Mouse (Mus musculus) erythroblast, embryonic 14.5 days (primary cell): ENCODE measurements around the gene Tppp2. TPM values are rescaled to one million over a fixed set of nuclear protein-coding genes. Genes with fewer than 3 reads are reported as not detected.

Experiments
- H3K27me3 ChIP-seq: 2 replicates; pipeline ENCODE4 v1.6.1; 2012; ENCODE audit warnings: inconsistent platforms; ENCODE audit not compliant: control insufficient read depth
- H3K36me3 ChIP-seq: 2 replicates; pipeline ENCODE4 v1.6.1; 2012; ENCODE audit warnings: mild to moderate bottlenecking, inconsistent platforms; ENCODE audit not compliant: control insufficient read depth
- H3K4me1 ChIP-seq: 2 replicates; pipeline ENCODE4 v1.6.1; 2012; ENCODE audit warnings: inconsistent platforms; ENCODE audit not compliant: control insufficient read depth
- H3K4me3 ChIP-seq: replicated peaks from 2 replicates; pipeline ENCODE3; 2012; ENCODE audit warnings: moderate library complexity, mild to moderate bottlenecking, inconsistent platforms
- H3K9me3 ChIP-seq: 2 replicates; pipeline ENCODE4 v1.6.1; 2012; ENCODE audit warnings: low read length, inconsistent platforms, mixed read lengths; ENCODE audit not compliant: control insufficient read depth
- GATA1 ChIP-seq: IDR thresholded peaks from 2 replicates; pipeline ENCODE4 v1.6.1; 2012; ENCODE audit warnings: low read length, inconsistent platforms, mixed read lengths
- TAL1 ChIP-seq: IDR thresholded peaks from 3 replicates; pipeline ENCODE4 v1.6.1; 2012; ENCODE audit warnings: low read length, inconsistent platforms, mixed read lengths
- polyA plus RNA-seq: library from polyadenylated mRNA; stranded (reverse); fragments of >175 nt; gene quantifications from 2 replicates; pipeline ENCODE4 v1.2.3, GENCODE M21; 2012

Gene Tppp2
- not detected in 2 replicates for polyA plus RNA-seq

- TF ChIP-seq GATA1 (no peak), TAL1 (no peak)
Measured at GRCm38 (mm10) chr14:51918125-51918524, at the start of gene Tppp2. Gene Tppp2 (plus strand): TSS chr14:51918425.

GRCm38 (mm10) chr14:51870756-51871155 lies 47.5 kb upstream of the Tppp2 start:
- H3K9me3 ChIP-seq = no peaks in the 10 kb centered on the region
- H3K36me3 ChIP-seq = no peaks in the 10 kb centered on the region
- no peaks in the 10 kb centered on the region; the same call in 1 of the 2 replicates for H3K27me3 ChIP-seq
- TF ChIP-seq GATA1 (no peak), TAL1 (no peak)
- H3K4me1 ChIP-seq = no peaks in the 10 kb centered on the region
- H3K4me3 ChIP-seq = no peak overlapping the region

More at GRCm38 (mm10) chr14:51918125-51918524, at the start of gene Tppp2:
- Histone ChIP-seq H3K36me3 (no peaks in the 10 kb centered on the region), H3K9me3 (no peaks in the 10 kb centered on the region), H3K4me1 (peaks cover 9% of the 10 kb centered on the region), H3K27me3 (peaks cover 26% of the 10 kb centered on the region), H3K4me3 (no peak within 1 kb of the TSS)

GRCm38 (mm10) chr14:51871741-51872140 lies 46.5 kb upstream of the Tppp2 start:
- Histone ChIP-seq H3K27me3 (no peaks in the 10 kb centered on the region; the same call in 1 of the 2 replicates), H3K4me3 (no peak overlapping the region), H3K4me1 (peaks cover under 1% of the 10 kb centered on the region), H3K36me3 (no peaks in the 10 kb centered on the region), H3K9me3 (no peaks in the 10 kb centered on the region)
- no peak for TF ChIP-seq TAL1
- TF ChIP-seq GATA1 = no peak

DNA sequence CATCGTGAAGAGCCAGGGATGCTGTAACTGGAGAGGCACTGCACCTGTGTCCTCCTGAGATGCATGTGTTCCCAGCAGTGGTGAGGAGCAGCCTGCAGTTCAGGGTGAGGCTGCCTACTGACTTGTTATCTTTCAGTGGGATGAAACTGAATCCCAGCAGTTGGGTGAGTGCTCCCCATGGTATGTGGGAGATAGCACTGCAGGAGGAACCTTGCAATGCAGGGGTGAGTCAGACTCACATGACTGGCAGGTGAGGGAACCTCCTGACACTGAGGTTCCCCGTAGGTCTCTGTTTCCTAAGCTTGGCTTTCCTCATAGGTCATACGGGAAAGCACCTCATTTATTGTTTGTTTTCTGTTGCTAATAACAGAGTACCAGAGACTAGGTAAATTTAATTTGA lies 40.7 kb upstream of the Tppp2 start:
- H3K9me3 ChIP-seq = no peaks in the 10 kb centered on the region
- no peak for TF ChIP-seq TAL1
- no peak for TF ChIP-seq GATA1
- no peak overlapping the region for H3K4me3 ChIP-seq
- no peaks in the 10 kb centered on the region for H3K36me3 ChIP-seq
- no peaks in the 10 kb centered on the region; the same call in 1 of the 2 replicates for H3K27me3 ChIP-seq
- peaks cover 15% of the 10 kb centered on the region for H3K4me1 ChIP-seq

DNA sequence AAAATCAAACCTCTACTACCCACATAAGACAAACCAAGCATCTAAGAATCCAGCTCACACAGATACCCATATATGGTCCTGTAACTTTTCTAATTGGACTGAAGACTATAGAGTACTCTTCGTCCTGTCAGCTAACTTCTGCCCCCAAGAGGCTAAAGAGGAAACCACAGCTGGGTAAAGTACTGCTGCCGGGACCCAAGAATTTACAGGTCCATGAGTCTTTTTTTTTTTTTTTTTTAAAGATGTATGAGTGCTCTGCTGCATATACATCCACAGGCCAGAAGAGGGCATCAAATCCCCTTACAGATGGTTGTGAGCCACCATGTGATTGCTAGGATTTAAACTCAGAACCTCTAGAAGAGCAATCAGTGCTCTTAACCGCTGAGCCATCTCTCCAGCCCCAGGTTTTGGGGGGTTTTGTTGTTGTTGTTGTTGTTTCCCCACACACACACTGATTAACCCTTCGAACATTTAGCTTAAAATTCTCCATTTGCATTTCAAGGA lies 34.6 kb upstream of the Tppp2 start:
- Histone ChIP-seq H3K9me3 (no peaks in the 10 kb centered on the region), H3K27me3 (no peaks in the 10 kb centered on the region), H3K4me1 (peaks cover 20% of the 10 kb centered on the region), H3K36me3 (peaks cover 15% of the 10 kb centered on the region), H3K4me3 (peak overlapping the region; percentile 69)
- TF ChIP-seq TAL1 = no peak
- TF ChIP-seq GATA1 = no peak

- TF ChIP-seq GATA1 (no peak), TAL1 (no peak)
- Histone ChIP-seq H3K36me3 (peaks cover 18% of the 10 kb centered on the region), H3K27me3 (no peaks in the 10 kb centered on the region), H3K4me1 (peaks cover 19% of the 10 kb centered on the region), H3K9me3 (no peaks in the 10 kb centered on the region), H3K4me3 (peak overlapping the region; percentile 69)
Measured at GRCm38 (mm10) chr14:51884031-51884544, 34.1 kb upstream of the Tppp2 start.

DNA sequence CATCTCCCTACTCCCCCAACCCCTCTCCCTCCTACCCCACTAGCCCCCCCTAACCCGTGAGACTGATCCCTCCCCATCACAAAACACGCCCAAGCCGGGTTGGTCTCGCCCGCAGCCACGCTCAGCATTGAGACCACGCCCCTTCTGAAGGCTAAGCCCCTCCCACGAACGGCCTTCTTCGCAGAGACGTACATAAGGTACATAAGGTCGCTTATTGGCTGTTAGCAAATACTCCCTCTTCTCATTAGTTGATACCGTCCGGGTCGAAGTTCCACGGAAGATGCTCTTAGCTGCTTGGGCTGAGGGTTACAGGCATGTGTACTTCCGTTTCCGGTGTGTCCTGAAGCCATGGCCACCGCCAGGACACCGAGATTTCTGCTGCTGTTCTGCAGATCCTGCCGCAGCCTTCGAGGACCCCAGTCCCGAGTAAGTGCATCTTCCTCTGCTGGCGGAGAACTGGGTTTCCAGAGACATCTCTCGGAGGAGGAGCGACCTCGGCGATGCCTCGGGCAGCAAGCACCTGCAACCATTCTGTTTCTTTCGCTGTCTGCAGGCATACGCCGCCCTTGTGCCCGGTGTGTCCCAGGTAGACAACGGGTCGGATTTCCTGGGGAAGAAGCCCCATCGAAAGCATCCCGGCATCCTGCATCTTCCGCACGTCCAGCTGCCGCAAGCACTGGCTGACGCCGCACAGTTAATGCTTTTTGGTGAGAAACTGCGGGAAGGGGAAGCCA lies 33.5 kb upstream of the Tppp2 start, which contains the start of gene Mettl17:
Mettl17 (plus strand) TSS at position 245 of the 734 bp plus-strand sequence.
- Histone ChIP-seq H3K36me3 (peaks cover 25% of the 10 kb centered on the region), H3K9me3 (no peaks in the 10 kb centered on the region), H3K27me3 (no peaks in the 10 kb centered on the region), H3K4me1 (peaks cover 18% of the 10 kb centered on the region), H3K4me3 (peak within 1 kb of the TSS; percentile 69)
- TF ChIP-seq GATA1 (no peak), TAL1 (no peak)

DNA sequence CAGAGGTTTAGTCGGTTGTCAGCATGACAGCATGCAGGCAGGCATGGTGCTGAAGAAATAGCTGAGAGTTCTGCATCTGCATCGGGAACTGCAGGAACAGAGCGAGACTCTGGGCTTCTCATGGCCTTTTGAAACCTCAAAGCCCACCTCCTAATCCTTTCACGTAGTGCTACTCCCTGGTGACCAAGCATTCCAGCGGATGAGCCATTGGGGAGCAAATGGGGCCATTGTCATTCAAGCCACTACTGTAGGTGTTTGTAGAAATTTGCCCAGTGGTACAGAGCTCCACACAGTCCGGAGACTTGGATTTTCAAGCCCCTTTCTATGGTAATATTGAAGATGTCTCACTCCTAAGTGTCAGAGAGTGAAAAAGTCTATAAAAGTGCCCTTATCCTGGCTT lies 32.2 kb upstream of the Tppp2 start:
- peaks cover 36% of the 10 kb centered on the region for H3K36me3 ChIP-seq
- no peak overlapping the region for H3K4me3 ChIP-seq
- TF ChIP-seq GATA1 (no peak), TAL1 (no peak)
- no peaks in the 10 kb centered on the region for H3K27me3 ChIP-seq
- no peaks in the 10 kb centered on the region for H3K9me3 ChIP-seq
- H3K4me1 ChIP-seq = peaks cover 18% of the 10 kb centered on the region

DNA sequence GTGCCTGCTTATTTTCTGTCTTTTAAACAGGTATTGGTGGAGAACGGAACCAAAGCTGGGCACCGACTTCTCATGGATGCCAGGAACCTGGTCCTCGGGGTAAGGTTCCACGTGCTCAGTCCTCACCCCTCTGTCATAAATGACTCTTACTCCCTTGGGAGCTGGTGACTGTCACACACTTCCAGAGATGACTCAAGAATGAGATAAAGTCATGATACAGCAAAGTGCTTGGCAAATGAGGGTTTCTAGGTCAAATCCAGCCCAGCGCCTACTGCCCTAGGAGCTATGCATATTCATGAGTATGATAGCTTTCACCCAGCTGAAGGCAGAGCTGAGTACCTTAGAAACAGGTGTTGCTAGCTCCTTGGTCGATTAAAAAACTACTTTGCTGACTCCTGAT lies 28.4 kb upstream of the Tppp2 start:
- Histone ChIP-seq H3K9me3 (no peaks in the 10 kb centered on the region), H3K4me1 (peaks cover 26% of the 10 kb centered on the region), H3K36me3 (peaks cover 44% of the 10 kb centered on the region), H3K27me3 (no peaks in the 10 kb centered on the region), H3K4me3 (no peak overlapping the region)
- TF ChIP-seq TAL1 (no peak), GATA1 (no peak)
